Mouse (Mus musculus) testis, adult 2 months (tissue): ENCODE results near the gene Ccer2.

Experiments
- CTCF ChIP-seq: fragments of 200-500 bp; IDR thresholded peaks from 2 replicates; pipeline ENCODE4 v1.5.1; 2012; ENCODE audit warnings: low read depth, mild to moderate bottlenecking, inconsistent platforms, low read length, moderate library complexity; ENCODE audit not compliant: control insufficient read depth, insufficient read depth, insufficient replicate concordance
- POLR2A ChIP-seq: fragments of 200-500 bp; IDR thresholded peaks from 2 replicates; pipeline ENCODE4 v1.6.1; 2012; ENCODE audit warnings: low read depth, mild to moderate bottlenecking, inconsistent platforms, low read length, moderate library complexity; ENCODE audit not compliant: control insufficient read depth

- TF ChIP-seq CTCF: no peak
- TF ChIP-seq POLR2A: no peak
These were observed 11.5 kb downstream of the Ccer2 start, which contains the start of gene Nfkbib for GRCm38 (mm10) chr7:28767462-28767965.
